Mouse (Mus musculus): ENCODE results near the gene Gdf15.

DNA sequence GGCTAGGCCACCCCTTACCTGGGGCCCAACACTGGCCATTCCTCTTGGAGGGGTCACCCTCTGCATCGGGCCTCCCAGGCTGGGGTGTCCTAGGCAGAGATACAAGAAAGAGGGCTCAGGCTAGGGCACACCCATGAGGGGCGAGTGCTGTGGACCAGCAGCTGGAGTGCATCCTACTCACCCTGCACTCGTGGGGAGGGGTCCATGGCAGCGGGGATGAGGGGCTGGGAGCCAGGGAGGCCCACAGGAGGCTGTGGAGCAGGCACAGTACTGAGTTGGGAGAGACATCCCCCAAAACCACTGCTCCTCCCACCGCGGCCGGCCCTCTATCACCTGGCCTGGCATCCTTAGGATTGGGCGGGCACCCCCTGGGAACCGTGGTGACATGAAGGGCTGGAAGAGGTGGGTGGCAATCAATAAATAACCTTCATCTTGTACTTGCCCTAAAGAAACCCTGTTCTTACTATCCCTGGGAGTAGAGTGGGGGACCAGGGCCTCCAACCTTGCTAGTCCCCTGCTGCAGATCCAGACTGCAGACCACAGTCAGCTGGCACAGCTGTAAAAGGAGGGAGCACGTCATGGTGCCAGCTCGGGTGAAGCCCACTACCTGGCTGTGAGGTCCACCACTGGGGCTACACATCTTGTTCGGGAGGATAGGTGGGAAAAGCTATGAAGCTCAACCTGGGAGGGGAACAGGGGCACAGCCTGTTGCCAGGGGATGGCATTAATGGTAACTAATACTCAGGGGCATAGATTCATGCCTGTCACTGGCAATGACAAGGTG is 32.6 kb downstream of the Gdf15 start:
- no peak for TF ChIP-seq CTCF (IDR thresholded peaks at IDR 0.05; ENCODE audit: borderline replicate concordance, control insufficient read depth, extremely low read depth, insufficient read depth, low read length, poor library complexity)
- no peak for TF ChIP-seq POLR2A (IDR thresholded peaks at IDR 0.05; ENCODE audit: control insufficient read depth, extremely low read depth, insufficient read depth, low read length, poor library complexity)

Measured in thymus, adult 2 months (tissue).